Mouse (Mus musculus) embryonic fibroblast, embryonic 13.5 days (primary cell): Measurements from ENCODE around the gene Nepn.

Experiments used
- CTCF ChIP-seq: IDR thresholded peaks from 2 replicates; pipeline ENCODE4 v1.5.1; 2011; ENCODE audit warnings: mild to moderate bottlenecking, control low read depth, low read length, moderate library complexity, borderline replicate concordance; ENCODE audit not compliant: insufficient read depth
- POLR2A ChIP-seq: IDR thresholded peaks from 2 replicates; pipeline ENCODE4 v1.6.1; 2011; ENCODE audit warnings: low read depth, mild to moderate bottlenecking, control low read depth, low read length, moderate library complexity

DNA sequence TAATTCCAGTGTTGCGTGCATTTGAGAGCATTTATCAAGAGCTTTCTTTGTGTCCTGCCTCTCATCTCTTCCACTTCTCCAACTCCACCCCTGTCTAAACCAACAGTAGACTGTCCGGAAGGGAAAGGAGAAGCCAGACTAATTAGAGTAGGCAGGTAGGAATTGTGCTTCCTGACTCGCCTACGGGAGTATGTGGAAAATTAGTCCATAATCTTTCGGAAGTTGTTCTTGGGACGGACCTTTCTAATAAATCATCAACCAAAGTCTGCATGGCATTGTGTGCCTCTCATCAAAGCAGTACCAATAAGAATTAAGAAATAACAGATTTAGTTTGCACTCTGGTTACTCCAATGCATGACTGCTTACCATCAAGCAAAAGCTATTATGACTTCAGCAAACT, 5.8 kb upstream of the Nepn start:
- no peak for TF ChIP-seq CTCF
- TF ChIP-seq POLR2A, result no peak
